Mouse (Mus musculus): ENCODE results near the gene Aqp2. TPM values are rescaled to one million over a fixed set of nuclear protein-coding genes. Genes with fewer than 3 reads are reported as not detected.

Aqp2 gene
- total RNA-seq, 2 experiments from 2014 or later = not detected

DNA sequence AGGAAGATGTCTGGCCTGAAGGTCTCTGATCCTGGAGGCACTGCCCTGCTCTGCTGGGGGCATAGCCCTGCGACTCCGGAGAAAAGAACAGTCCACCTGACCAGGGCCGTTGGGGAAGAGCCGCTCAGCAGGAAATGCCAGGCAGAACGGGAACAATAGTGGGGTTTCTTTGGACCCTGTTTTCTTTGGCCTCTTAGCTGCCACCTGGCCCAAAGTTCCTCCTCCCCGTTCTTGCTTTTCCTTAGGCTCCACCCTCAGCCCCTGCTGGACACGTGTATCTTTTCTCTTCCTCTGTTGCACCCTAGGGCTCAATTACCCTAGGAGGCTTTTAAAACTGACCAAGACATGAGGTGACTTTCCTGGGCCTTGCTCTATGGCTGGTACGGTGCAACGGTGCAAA lies 10.4 kb downstream of the Aqp2 start:
- intact Hi-C loops (cut with DNase I) = no loop called here
- no peak for DNase-seq

DNA sequence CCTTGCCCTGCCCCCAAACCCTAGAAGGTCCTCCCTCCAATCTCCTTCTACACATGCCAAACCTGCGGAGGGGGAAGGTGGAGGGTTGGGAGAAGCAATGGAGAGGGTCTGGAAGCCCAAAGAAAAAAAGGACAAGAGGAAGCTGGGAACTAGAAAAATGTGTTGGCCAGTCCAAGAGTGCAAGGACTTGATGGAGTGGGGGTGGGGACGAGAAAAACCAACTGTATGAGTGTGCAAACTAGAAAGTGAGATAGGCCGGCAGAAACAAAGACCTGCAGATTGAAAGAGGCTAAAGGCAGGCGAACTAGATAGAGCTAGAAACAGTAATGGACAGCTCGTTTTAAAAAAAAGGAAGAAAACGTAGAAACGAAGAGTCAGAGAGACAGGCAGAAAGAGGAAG lies 10.8 kb downstream of the Aqp2 start:
- intact Hi-C loops (cut with DNase I) = no loop called here
- DNase-seq = no peak

DNA sequence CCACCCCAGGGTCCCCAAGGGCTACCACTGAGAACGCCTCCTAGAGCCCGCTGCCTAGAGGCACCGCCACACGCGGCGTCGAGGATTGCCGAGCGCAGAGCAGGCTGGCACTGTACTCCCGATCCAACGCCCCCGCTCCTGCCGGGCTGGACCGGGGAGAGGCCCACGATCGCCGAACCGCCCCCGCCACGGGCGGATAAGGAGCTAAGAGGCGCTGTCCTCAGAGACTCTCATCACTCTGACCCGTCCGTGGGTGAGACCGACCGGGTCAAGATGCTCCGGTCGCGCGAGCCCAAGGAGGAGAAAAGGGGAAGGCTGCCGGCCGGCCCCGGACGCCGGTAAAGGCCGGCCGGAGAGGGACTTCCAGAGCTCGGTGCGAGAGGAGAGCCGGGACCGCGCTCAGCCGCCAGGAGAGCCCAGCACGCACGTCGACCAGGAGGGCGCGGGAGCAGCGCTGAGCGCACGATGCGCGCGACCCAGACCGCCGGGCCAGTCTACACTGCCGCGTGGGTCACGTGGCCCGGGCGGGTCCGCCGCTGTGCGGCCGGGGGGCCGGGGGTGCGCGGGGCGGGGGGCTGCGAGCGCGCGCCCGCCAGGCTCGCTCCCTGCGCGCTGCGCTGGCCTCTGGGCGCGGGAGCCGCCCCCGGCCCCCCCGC lies 11.7 kb downstream of the Aqp2 start, which contains the start of gene Aqp5:
Gene Aqp5, plus strand, starts transcription at position 354 of the 656 bp plus-strand sequence.
- intact Hi-C loops (cut with DNase I) = no loop called here
- DNase-seq = no peak

DNA sequence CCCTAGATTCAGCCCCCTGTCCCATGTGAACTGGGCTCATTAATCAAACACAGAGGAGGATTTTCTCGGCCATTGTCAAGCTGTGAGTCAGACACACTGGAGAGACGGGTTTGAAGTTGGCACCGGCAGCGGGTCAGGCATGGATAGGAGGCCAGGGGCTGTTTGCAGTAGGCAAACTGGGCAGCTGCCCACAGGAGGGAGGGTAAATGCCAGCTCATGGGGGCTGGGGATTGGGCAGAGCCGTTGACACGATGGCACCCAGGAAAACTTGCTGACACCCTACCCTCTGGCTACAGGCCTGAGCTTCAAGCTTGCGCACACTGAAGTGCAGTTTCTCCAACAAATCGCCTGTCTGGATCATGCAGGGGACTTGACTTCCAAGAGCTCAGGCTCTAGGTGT lies 13.3 kb downstream of the Aqp2 start:
- intact Hi-C loops (cut with DNase I) = no loop called here
- no peak for DNase-seq

DNA sequence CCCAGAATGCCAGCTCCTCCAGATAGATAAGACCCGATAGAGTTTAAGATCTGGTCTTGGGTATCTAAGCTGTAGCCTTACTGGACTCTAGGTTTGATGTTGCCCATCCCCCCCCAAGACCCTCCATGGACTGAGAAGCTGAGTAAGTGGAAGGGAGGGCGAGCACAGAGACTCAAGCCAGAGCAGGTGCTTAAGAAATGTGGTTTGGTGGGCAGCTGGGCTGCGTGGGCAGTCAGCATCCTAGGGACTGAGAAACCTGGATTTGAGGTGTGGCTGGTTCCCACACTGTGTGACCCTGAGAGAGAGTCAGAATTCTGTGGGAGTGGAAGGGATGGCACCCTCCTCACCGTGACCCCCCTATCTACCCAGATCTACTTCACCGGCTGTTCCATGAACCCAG lies 14.0 kb downstream of the Aqp2 start:
- intact Hi-C loops (cut with DNase I) = no loop called here
- DNase-seq = no peak

DNA sequence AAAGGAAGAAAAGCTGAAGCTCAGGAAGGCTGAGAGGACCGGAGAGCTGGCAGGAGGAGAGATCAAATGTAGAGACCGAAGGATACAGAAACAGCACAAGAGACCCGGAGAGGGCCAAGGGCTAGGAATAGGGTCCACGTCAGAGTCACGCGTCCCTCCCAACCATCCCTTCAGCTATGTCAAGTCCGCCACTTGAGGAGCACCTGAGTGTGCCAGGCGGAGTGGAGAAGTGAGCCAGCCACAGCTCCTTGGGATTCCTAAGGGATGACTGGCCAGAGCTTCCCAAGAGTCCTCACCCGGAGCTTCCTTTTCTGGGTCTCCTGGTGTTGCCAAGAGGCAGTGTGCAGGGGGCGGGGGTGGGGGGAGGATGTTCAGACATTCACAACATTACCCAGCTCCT lies 16.1 kb downstream of the Aqp2 start:
- intact Hi-C loops (cut with DNase I) = no loop called here
- DNase-seq = no peak

DNA sequence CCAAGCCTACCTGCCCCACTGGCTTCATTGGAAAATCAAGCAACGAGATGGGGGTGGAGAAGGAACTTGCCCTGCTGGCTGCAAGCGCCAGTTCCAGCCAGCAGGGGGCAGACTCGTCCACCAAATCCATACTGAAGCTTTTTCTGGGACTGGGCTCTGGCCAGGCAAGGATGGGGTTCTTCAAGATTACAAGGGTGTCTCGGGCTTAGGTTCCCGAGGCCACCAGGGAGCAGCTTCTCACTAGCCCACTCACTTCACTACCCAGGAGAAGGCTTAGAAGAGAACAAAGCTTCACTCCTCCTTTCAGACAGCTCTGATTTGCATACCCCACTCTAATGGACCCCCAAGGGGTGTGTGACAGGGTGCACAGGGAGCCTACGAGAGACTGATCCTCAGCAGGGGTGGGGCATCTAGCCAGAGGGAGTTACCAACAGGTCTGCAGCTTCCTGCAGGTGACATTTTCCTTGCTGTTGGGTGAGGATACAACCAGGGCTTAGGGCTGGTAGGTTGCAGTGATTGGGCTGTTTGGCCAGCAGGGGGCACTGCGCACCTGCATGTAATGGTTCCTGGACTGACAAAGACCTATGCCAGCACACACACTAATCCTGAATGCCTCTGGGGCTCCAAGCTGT lies 17.3 kb downstream of the Aqp2 start:
- DNase-seq = peak; percentile 82
- intact Hi-C loops (cut with DNase I) = loop anchor here (1.0 to 2.0 kb wide), 5 partner anchors 73 to 313 kb away; no protein-coding TSS in a partner anchor

DNA sequence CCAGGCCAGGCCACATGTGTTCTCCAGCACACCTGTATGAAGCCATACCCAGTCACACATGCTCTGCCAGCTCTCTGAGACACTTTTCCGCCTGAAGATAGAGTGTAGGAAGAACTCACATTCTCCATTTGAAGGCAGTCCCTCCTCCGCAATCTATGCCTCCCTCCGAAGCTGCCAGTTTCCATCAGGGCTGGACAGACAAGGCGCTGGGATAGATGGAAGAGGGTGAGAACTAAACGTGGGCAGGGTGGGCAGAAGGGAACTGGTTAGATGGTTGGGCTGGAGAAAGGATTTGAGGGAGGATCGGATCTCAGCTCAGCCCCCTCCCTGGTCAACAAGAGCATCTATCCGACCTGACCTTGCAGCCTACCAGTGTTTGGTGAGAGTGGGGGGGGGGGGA lies 18.0 kb downstream of the Aqp2 start:
- intact Hi-C loops (cut with DNase I) = loop anchor here (1.0 to 2.0 kb wide), 5 partner anchors 72 to 312 kb away; no protein-coding TSS in a partner anchor
- DNase-seq = no peak

DNA sequence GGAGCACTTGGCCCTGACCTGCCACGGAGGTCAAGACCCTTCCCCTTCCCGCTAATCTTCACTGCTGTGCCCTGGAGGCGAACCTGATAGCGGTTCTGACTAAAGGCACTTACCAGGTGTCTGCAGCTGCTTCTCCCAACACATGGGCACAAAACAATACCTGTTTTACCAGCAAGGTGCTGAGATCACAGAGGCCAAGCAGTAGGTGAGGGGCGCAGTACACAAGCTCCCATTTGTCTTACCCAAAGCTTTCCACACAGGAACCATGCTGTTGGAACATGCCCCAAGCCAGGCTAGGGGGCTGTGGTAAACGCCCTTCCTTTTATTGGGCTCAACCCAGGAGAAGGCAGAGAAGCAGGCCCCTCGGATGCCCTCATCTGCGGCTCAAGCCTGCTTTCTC lies 18.7 kb downstream of the Aqp2 start:
- intact Hi-C loops (cut with DNase I) = loop anchor here (2.0 kb wide), 1 partner anchor 179 kb away; no protein-coding TSS in a partner anchor
- DNase-seq = no peak

DNA sequence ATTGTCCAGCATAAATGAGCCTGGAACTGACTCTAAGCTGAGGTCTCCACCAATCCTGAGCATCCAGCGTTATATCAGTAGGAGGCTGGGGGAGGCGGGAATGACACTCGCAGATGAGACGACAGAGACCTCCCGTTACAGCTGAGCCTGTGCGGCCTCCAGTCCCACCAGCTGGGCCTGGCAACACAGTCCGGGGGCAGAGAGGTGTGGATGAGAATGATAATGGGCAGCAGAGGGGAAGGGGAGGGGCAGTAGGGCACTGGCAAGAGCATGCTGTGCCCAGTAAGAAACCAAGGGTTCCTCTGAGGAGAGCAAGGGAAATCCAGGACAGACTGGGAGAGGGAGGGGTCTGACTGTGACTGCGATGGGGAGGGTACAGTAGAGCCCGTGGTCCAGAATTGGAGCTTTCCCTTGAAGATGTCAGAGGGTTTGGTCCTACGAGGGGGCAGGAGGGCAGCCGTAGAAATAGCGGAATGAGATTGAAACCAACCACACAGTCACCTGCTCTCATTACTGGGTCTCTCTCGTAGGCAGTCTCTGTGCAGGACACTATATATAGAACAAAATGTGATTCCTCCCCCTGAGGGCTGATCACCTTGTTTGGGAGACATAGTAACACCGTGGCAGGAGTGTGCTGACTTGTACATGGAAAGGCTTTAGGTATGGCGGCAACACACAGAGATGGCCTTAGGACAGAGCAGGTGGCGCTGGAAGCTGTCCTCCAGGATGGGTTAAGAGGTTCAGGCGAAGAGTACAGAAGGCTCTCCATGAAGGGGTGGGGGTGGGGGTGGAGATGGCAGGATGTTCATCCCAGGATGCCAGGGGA lies 20.6 kb downstream of the Aqp2 start:
- DNase-seq = no peak
- intact Hi-C loops (cut with DNase I) = no loop called here

DNA sequence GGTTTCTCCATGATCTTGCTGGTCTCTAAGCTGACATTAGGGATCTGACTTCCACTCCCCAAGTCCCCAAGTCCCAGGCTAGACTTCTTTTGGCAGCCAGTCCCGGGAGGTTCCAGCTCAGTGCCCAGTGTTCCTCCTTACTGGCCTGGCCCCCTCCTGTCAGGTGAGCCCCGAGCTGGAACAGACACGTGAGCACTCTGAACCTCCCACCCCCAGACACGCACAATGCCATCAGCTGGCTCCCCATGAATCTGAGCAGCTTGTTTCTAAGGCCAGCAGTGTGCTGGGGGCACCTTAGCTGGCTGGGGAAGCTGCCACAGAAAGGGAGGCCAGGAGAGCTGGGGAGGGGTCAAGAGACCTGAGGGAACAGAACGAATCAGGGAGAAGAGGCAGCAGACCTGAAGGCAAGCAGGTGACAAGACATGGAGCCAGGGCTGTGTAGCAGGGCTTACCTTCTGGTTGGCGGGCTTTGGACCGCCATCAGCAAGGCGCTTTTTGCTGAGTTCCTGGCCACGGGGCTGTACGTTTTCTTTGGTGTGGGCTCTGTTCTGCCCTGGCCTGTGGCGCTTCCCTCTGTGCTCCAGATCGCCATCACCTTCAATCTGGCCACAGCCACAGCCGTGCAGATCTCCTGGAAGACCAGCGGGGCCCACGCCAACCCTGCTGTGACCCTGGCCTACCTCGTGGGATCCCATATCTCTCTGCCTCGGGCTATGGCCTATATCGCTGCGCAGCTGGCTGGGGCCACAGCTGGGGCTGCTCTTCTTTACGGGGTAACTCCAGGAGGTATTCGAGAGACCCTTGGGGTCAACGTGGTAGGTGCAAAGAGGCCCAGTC lies 22.3 kb downstream of the Aqp2 start, which contains the start of gene Aqp6:
Gene Aqp6, plus strand, starts transcription at position 415 of the 837 bp plus-strand sequence.
- DNase-seq = no peak
- intact Hi-C loops (cut with DNase I) = no loop called here

DNA sequence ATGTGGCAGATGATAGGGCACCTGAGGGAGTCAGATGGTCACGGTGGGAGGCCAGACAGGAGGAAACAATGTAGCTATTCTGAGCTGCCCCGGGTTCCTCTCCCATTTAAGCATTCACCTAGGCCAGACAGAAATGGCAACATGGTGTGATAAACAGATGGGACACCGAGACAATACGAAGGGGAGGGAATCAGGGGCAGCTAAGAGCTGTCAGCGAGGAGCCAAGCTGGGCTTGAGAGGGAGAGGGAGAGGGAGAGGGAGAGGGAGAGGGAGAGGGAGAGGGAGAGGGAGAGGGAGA lies 22.9 kb downstream of the Aqp2 start:
- no peak for DNase-seq
- intact Hi-C loops (cut with DNase I) = no loop called here

DNA sequence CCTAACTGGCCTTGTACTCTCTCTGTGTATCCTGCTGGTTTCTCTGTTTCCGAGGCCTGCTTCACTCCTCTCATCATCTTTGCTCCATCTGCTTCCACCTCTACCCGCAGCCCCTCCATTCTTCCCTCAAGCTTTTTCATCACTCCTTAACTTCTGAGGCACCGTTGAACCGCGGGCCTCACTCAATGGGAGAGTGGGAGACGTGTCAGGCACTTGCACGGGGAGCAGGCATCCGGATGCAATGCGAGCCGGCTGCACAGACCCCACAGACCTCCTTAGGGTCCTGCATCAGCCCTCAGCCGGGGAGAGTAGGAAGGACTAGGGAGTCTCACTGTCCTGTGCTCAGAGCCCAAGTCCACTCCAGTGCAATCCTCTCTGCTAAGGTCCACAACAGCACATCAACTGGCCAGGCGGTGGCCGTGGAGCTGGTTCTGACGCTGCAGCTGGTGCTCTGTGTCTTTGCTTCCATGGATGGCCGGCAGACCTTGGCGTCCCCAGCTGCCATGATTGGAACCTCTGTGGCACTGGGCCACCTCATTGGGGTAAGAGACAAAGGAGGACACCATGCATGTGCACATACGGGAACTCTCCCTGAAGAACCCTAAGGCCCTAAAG lies 23.5 kb downstream of the Aqp2 start:
- DNase-seq = no peak
- intact Hi-C loops (cut with DNase I) = no loop called here

DNA sequence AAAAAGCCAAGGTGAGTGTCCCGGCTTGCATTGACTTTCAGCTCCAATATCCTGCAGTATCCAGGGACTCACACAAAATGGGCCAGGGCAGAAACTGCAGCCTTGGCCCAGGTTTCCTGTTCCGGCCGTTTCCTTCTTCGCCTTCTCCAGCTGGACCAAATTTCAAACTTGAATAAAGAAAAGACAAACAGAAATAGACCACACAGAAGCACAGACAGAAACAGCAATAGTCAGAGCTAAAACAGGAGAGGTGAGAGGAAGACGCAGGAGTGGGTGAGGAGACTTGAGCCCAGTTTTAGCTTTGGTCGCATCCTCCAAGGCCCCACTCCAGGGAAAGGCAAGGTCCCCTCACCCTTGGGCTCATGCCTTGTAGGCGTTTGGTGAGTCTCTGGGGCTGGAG lies 24.4 kb downstream of the Aqp2 start:
- DNase-seq = no peak
- intact Hi-C loops (cut with DNase I) = no loop called here

DNA sequence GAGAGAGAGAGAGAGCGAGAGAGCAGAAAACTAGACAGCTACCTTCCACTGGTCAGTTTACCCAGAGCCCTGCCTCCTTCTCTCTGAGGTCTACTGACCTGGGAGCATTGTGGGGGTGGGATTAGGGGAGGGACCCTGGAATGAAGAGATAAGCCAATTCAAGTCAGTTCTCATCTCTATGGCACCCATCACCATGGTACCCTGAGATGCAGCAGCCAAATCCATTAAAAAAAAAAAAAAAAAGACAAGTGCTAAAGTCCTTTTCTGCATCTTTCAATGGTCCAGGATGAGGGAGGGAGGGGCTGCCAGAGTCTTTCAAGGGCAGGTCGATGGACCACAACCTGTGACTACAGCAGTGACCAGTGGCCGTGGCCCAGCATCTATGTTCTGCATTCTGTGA lies 26.7 kb downstream of the Aqp2 start:
- DNase-seq = no peak
- intact Hi-C loops (cut with DNase I) = no loop called here

DNA sequence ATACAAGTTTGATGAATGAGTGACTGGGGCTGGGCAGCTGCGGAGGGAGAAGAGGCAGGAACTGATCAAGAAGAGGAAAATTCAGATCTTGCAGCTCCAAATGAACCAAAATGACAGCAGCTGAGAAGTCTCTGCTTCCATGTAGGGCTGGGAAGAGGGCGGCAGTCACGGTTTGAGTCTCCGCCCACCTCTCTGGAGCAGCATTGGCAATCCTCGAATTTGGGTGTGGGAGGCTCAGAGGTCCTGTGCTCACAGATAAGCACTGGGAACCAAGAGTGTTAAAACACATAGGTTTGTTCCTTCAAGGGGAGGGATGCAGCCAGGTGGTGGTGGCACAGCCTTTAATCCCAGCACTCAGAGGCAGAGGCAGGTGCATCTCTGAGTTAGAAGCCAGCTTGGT lies 27.7 kb downstream of the Aqp2 start:
- intact Hi-C loops (cut with DNase I) = no loop called here
- no peak for DNase-seq

DNA sequence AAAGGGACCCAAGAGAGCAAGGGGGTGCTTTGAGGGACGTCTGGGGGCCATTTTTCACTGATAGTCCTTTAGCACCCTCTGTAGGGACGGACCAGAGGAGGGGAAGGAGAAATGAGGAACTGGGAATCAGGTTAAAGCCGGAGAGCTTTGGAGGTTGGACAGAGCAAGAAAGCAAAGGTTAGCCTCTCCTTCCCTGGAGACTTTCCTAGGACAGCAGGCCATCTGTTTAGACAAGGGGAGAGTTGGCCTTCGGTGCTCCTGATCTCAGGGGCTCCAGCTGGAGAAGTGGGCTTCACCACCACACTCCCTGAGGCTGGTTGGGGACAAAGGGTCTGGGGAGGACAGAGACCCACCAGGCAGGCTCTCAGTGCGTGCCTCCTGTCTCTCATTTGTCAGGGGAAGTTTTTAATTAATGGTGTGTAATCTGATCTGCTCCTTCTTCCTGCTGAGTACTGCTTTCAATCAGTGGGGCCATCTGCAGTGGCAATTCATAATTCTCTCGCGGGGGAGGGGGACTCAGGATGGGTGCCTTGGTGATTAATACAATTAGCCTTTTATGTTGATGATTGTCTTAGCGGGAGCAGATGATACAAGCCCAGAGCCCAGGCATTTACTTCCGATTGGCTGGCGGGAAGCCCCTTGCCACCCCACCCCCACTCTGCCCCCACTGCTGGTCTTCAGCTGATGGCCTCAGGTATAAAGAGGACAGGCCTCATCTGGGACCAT lies 28.7 kb downstream of the Aqp2 start:
- intact Hi-C loops (cut with DNase I) = no loop called here
- DNase-seq = no peak

DNA sequence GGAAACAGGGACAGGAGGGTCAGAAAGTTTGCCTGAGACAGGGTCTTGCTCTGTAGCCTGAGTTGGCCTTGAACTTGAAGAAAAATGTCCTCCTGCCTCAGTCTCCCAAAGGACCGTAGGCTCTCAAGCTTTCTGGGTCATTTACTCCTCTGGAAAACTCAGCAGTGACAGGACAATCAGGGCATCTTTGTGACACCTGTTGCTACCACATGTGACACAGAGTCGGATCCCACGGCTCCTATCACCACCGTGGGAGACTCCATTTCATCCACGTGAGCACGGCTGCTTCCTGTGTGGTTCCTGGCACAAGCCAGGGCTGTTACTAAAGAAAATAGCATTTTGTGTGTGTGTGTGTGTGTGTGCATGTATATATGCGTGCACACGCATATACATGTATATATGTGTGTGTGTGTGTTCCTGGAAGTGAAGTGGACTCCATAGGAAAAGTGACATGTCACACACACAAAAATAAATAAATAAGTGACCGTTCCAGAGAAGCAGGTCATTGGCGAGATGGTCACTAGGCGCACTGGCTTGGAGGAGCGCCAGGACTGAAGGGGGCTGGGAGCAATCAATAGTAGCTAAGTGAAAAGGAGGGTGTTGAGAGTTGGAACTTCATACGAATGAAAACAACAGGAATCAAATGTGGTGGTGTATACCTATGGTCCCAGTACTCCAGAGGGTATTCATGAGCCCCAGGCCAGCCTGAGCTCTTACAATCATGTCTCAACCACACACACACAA lies 29.7 kb downstream of the Aqp2 start:
- intact Hi-C loops (cut with DNase I) = no loop called here
- no peak for DNase-seq

DNA sequence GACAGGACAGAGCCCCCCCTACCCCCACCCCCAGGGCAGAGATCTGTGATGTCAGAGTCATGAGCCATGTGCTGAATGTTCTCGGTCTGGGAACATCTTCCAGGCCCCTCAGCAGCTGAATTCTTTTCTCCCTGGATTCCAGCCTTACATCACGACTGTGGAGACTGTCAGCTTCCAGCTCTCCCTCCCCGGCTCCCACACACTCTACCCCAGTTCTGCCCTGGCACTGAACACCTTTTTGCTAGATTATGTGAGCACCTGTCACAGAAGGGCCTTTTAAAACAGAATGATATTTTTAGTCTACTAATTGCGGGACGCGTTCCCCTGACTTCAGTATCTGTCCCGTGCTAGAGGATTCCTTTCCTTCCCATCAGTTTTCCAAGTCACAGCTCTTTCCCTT lies 32.7 kb downstream of the Aqp2 start:
- intact Hi-C loops (cut with DNase I) = no loop called here
- DNase-seq = no peak

All from heart, postnatal 36 days (tissue).